Mouse (Mus musculus) right cerebral cortex, postnatal 25 days (tissue): ENCODE data around the gene Hoxd8.

Source experiments
- DNase-seq: peaks from one replicate; pipeline ENCODE4 v3.0.0; 2022

The Hoxd8 gene

DNA sequence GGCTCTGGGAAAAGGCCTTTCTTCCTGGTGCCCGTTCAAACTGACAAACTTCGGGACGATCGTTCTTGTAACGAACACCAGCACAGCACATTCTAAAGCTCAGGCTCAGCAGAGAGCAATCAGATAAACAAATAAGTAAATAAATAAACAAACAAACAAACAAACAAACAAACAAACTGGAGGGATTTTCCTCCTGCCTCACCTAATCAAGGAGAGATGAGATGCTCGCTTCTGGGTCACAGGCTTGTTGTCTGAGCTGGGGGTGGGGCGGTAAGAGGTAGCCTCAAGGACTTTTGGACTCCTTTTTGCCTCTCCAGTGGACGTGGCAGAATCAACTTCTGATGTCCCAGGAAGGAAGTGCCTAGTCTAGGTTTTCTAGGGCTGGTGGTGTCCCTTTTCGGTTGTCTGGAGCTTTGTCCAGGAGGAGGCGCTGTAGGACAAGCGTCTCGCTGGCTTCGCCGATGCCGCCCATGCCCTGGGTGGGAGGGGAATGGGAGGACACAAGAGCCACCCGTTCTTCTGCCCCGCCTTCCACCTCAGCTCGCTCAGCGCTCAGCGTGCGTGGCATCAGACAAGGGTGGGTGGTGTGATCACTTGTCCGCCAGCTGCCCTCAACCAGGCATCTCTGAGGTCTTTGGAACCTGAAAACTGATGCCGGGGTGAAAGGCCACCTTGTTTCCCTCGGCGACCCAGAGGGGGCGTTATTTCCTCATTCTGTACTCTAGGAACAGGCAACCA lies 11.3 kb downstream of the Hoxd8 start:
- no peak for DNase-seq

DNA sequence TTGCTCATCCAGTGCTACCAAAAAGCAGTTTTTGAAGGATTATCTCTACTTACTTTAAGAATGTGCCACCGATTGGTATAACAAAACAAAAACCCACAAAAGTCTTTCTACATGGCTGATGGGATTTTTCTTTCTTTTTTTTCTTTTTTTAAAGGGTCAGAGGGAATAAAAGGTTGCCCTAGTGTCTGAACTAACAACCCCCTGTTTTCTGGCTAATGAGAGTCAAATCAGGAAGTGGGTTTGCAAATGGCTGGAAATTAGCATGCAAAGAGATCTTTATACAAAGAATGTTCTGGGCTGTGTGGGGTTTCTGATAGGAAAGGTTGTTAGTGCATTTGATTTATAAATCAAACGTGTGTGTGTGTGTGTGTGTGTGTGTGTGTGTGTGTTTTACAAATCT lies 16.0 kb downstream of the Hoxd8 start:
- no peak for DNase-seq

DNA sequence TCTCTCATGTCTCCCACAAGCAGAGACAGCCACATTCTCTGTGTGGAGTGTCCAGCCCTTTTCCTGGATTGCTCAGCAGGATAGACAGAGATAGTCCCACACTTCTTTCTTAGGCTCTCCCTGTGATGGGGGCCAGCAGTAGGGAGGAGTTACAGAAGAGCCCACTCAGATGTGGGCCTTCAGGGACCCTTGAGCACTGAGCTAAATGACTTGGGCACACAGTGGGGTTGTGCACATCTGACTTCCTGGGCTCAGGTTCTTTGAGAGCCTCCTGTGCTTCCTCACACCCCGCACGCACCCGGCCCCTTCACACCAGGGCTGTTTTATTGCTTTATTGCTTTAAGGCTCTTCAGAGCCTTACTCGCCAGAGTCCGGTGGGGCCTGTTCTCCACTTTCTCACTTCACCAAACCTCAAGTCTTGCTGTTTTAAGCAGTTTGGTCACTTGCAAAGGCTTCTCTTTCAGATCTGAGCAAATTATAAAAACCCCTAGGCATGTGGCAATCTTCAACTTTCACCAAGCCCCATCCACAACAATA lies 16.6 kb downstream of the Hoxd8 start:
- DNase-seq = no peak

GRCm38 (mm10) chr2:74721882-74722281 lies 17.5 kb downstream of the Hoxd8 start:
- no peak for DNase-seq

GRCm38 (mm10) chr2:74722949-74723348 lies 18.5 kb downstream of the Hoxd8 start:
- no peak for DNase-seq

GRCm38 (mm10) chr2:74724244-74725015 lies 20.0 kb downstream of the Hoxd8 start:
- DNase-seq = no peak

DNA sequence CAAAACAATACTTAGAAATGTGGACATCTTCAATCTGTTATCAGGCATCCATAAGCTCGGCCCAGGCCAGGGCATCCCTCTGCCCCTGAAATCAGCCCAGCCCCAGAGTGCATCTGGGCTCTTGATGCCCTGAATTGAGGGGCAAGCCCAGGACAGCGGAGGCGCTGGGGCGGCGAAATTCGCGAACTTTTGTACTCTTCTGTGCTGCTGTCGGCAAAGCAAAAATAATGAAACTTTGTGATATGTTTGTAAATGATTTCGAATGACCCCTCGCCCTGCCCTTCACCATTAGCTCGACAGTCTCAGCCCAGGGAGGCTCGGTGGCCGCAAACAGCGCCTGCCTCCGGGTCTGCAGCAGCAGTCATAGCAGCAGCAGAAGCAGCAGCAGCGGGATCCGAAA lies 20.8 kb downstream of the Hoxd8 start:
- DNase-seq = no peak

DNA sequence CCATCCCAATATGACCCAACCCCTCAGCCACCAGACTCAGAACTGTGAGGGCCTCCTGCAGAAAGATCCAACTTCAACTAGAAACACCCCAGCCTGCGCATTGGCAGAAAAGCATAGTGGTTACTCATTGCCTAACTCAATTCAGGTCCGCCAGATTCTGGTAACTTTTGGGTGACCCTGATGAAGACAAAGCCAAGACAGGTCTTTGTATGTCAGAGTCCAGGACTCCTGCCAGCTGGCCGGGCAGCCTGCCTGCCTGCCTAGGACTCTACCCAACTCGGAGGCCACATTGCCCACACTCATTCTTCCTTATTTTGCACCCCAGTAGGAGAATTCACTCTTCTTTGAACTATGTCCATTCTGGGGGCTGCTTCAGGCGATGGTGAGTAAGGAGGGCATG lies 22.1 kb downstream of the Hoxd8 start, which contains the start of gene Gm28230:
TSS of gene Gm28230 (plus strand) at position 178 of the 400 bp plus-strand sequence.
- no peak for DNase-seq

GRCm38 (mm10) chr2:74726973-74727639 lies 22.7 kb downstream of the Hoxd8 start:
- DNase-seq = no peak

GRCm38 (mm10) chr2:74727640-74728302 lies 23.4 kb downstream of the Hoxd8 start:
- DNase-seq = no peak

- no peak for DNase-seq
Observed at GRCm38 (mm10) chr2:74728303-74728680, 23.9 kb downstream of the Hoxd8 start.

DNA sequence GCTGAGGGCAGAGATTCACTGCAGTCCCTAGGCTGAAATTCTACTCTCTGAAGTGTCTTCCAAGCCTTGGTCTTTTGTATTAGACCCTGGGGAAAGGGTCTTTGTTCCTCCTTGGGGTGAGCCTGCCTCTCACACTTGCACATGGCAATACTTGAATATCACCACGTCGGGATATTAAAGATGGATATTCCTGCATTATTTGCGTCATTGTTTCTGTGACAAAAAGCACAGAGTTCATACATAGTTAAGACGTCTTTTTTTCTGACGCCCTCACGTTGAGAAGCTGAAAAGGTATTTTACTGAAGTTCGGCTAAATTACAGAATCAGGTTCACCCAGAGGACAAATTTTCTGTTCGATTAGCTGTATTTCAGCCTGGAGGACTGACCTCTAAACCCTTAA lies 25.9 kb downstream of the Hoxd8 start:
- DNase-seq = no peak

DNA sequence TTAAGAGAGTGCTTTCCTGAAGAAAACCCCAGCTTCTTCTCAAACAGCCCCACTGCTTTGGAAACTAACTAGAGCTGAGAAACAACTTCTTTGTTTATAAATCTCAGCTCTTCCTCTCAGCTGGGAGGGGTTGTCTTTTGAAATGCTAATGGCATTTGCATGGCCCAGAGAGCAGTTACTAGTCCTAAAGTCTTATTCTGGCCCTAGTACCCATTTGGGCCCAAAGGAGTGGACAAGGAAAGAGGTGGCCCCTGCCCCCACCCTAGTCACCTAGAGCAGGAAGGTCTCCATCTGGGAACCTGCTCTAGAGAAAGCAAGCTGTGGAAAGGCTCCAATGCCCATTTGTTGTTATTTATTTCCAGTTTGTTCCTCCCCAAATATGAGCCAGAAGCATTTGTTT lies 26.6 kb downstream of the Hoxd8 start:
- no peak for DNase-seq

- DNase-seq = no peak
Observed at GRCm38 (mm10) chr2:74731799-74732512, 27.5 kb downstream of the Hoxd8 start.

DNA sequence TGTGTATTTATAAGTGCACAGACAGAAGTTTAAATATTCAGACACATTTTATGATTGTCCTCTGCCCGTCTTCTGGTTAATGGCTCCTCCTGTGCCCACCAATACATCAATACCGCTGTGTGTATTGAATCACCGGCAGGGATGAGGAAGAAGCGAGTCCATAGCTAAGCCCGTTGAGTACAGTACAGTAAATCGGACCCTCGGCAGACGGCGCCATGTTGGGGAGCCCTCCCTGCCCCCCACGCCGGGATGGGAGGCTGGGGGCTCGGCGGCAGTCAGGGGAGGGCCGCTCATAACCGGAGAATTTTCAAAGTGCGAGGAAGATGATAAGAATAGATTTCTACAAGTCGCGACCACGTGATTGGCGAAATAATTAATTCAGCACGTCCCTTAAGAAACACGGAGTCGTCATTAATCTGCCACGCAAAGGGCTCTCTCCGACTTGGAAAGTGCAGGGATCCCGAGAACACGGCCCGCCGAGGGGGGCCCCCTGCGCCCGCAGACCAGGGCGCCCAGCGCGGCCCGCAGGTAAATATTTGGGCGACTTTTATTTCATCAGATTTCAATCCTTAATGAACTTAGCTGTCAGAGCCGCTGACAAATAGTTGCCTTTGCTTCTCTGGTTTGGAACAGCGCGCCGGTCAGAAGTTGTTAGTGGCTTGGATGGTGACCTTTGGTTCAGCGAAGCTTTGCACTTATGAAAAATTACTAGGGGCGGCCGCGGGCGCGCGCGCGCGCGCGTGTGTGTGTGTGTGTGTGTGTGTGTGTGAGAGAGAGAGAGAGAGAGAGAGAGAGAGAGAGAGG lies 28.3 kb downstream of the Hoxd8 start:
- DNase-seq = no peak

DNA sequence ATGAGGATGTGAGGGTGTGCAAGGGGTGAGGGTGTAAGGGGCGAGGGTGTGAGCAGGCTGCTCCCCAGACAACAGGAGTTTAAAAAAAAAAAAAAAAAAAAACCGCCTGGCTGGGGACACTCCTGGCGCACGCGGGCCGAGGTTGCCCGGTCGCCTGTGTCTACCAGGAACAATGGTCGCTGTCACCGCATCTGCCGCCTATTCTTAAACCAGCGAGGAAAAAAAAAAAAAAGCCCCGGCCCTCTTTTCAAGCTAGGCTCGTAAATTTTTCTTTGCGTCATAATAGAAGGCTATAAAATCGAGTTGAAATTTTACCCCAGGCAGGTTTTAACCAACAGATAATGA lies 28.9 kb downstream of the Hoxd8 start:
- no peak for DNase-seq

- no peak for DNase-seq
Observed at GRCm38 (mm10) chr2:74733765-74734164, 29.4 kb downstream of the Hoxd8 start.

DNA sequence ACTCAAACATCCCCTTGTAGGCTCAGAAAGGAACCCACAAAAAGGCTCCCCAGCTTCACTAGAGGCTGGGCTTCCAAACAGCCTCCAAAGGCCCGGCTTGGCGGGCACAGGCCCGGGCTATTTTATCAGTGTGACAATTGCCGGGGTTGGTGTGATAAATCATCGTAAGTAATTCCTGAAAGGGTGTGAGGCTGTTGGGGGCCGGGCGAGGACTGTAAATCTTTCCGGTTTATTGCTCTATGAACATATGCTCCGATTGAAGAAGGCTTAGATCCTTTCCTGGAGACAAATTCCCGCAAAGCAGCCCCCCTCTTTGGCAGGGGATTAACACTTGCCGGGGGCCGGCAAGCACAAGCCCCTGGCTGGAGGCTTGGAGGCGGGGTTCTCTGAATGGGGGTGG lies 30.0 kb downstream of the Hoxd8 start:
- DNase-seq = no peak

GRCm38 (mm10) chr2:74734996-74735811 lies 30.8 kb downstream of the Hoxd8 start:
- no peak for DNase-seq

DNA sequence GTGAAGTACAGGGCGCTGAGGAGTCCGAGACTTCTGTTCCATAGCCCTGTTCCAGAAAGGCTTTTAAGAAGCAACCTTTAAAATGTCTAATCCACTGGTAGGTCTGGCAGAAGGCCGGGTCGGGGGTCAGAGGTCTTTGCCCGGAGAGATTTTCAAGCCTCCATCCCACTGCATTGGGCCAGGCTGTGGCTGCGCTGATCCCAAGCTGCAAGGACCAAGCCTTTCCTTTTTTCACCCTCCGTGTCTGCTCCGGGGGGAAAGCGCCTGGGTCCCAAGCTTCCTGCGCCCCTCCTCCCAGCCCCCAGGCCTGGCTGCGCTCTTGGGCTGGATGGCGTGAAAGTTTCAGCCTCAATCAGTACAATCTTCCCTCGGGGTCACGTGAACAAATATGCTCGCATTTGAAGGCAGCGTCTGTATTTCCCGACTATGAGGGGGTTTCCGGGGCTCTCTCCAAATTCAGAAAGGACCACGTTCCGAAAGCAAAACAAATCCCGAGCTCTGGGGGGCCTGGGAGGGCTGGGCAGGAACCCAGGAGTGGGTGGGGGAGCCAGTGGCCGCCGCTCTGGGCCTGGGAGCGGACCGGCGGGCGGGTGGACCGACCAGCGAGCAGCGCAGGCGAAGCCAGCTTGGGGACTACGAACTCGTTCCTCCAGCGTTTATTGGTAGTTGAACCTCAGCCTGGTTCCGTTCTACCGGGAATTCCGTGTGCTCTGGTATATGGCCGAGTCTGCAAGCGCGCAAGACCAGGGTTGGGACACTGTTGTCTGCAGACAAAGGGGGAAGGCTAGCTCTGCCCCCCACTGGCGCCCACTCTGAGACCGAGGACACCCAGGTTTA lies 31.7 kb downstream of the Hoxd8 start:
- DNase-seq = peak; percentile 8
